Mouse (Mus musculus) myocyte (in vitro differentiated cells): ENCODE measurements around the gene Eras. TPM values are rescaled to one million over a fixed set of nuclear protein-coding genes. Genes with fewer than 3 reads are reported as not detected.
"Not testable (repeated sequence)": the region's sequence is repeated elsewhere in the genome, so short reads cannot be mapped to it uniquely, and the experiment has no call there.

Experiments used
- H3K27me3 ChIP-seq: one replicate; pipeline ENCODE4 v1.6.1; 2011; ENCODE audit not compliant: control insufficient read depth, insufficient read depth, insufficient read length
- H3K36me3 ChIP-seq: one replicate; pipeline ENCODE4 v1.6.1; 2011; ENCODE audit not compliant: control insufficient read depth, insufficient read depth
- H3K4me2 ChIP-seq: one replicate; pipeline ENCODE4 v1.6.1; 2011; ENCODE audit warnings: low read depth, control low read depth
- H3K4me3 ChIP-seq: one replicate; pipeline ENCODE4 v1.5.1; 2011; ENCODE audit warnings: mild to moderate bottlenecking, control low read depth, moderate library complexity
- H3K79me2 ChIP-seq: one replicate; pipeline ENCODE4 v1.6.1; 2011; ENCODE audit not compliant: control insufficient read depth, insufficient read depth
- H3ac ChIP-seq: one replicate; pipeline ENCODE4 v1.6.1; 2011; ENCODE audit not compliant: control insufficient read depth, insufficient read length
- CEBPB ChIP-seq: IDR thresholded peaks from 2 replicates; pipeline ENCODE4 v1.6.1; 2011; ENCODE audit warnings: mild to moderate bottlenecking, moderate library complexity; ENCODE audit not compliant: poor library complexity, insufficient read depth, severe bottlenecking
- E2F4 ChIP-seq: IDR thresholded peaks from one replicate; pipeline ENCODE4 v1.6.1; 2011; ENCODE audit warnings: mild to moderate bottlenecking, control low read depth, moderate library complexity; ENCODE audit not compliant: insufficient read depth
- MAX ChIP-seq: IDR thresholded peaks from one replicate; pipeline ENCODE4 v1.6.1; 2011; ENCODE audit warnings: low read depth, mild to moderate bottlenecking, control low read depth
- MYOD1 ChIP-seq, 3 experiments: IDR thresholded peaks; one replicate each; pipeline ENCODE4 v1.6.1; 2011; ENCODE audit warnings: control low read depth in 2 of 3, low read depth in 2 of 3, mild to moderate bottlenecking in 2 of 3, moderate library complexity in 1 of 3; ENCODE audit not compliant: insufficient read length in 2 of 3, control insufficient read depth in 1 of 3
- MYOG ChIP-seq, 3 experiments: IDR thresholded peaks; one replicate each; pipeline ENCODE4 v1.6.1; 2011; ENCODE audit warnings: control low read depth in 2 of 3, low read depth in 2 of 3, mild to moderate bottlenecking in 2 of 3; ENCODE audit not compliant: insufficient read length in 2 of 3, control insufficient read depth in 1 of 3, insufficient read depth in 1 of 3
- POLR2A ChIP-seq: IDR thresholded peaks from one replicate; pipeline ENCODE4 v1.6.1; 2011; ENCODE audit warnings: low read depth, mild to moderate bottlenecking, control low read depth, moderate library complexity; ENCODE audit not compliant: insufficient read length
- POLR2AphosphoS2 ChIP-seq: IDR thresholded peaks from one replicate; pipeline ENCODE4 v1.6.1; 2011; ENCODE audit warnings: low read depth, control low read depth; ENCODE audit not compliant: insufficient read length
- REST ChIP-seq: IDR thresholded peaks from one replicate; pipeline ENCODE4 v1.6.1; 2011; ENCODE audit warnings: mild to moderate bottlenecking, control low read depth, moderate library complexity; ENCODE audit not compliant: insufficient read depth, insufficient read length
- SRF ChIP-seq: IDR thresholded peaks from one replicate; pipeline ENCODE4 v1.6.1; 2011; ENCODE audit warnings: low read depth; ENCODE audit not compliant: control insufficient read depth, insufficient read length
- TCF12 ChIP-seq: IDR thresholded peaks from one replicate; pipeline ENCODE4 v1.6.1; 2011; ENCODE audit warnings: mild to moderate bottlenecking, control low read depth; ENCODE audit not compliant: poor library complexity, insufficient read depth, severe bottlenecking
- TCF3 ChIP-seq: IDR thresholded peaks from one replicate; pipeline ENCODE4 v1.6.1; 2011; ENCODE audit warnings: low read depth, control low read depth; ENCODE audit not compliant: insufficient read length
- USF1 ChIP-seq: IDR thresholded peaks from one replicate; pipeline ENCODE4 v1.6.1; 2011; ENCODE audit warnings: low read depth, mild to moderate bottlenecking, control low read depth, moderate library complexity
- polyA plus RNA-seq: library from polyadenylated mRNA; unstranded; fragments of >200 nt; fragmentation: generic; extraction: Trizol; gene quantifications from one replicate; pipeline ENCODE4 v1.2.1, GENCODE M21; 2012; ENCODE audit warnings: missing spikeins

The Eras gene
- polyA plus RNA-seq, 1 experiment: not detected

DNA sequence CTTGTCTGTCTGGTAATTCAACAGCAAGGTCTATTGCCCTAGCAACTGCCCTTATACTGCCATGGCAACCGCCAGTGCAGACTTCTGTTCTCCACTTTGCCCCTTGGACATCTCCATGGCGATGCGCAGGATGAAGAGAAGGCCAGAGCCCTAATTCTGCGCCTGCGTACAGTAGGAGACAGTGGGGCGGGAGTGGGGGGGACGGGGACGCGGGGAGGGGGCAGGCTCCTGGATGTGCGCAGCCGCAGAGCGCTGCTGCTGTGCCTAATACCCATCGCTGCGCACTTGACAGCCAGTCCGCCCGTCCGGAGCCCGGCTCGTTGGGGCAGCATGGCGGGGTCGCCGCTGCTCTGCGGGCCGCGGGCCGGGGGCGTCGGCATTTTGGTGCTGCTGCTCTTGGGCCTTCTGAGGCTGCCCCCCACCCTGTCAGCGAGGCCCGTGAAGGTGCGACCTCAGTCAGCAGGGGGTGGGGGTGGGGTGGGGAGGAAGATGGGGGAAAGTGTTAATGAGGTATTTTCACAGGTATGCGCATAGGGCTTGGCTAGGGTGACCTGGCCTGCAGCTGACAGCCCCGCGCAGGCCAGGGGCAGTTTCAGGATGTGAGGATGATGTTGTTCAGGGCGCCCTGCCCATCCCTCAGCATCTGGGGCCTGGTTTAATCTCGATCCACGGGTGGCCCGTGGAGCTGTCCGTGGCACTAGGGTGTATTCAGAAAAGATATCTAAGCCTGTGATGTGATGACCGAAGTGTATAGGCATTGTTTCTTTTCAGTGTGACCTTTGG, 8.6 kb downstream of the Eras start, which contains the start of gene Pcsk1n:
Pcsk1n (plus strand) TSS at position 222 of the 783 bp plus-strand sequence.
- no peaks in the 10 kb centered on the region for H3K79me2 ChIP-seq
- H3K4me3 ChIP-seq: no peak within 1 kb of the TSS
- TF ChIP-seq SRF (no peak), CEBPB (no peak), POLR2AphosphoS2 (no peak), TCF12 (no peak), MYOG (IDR thresholded peaks at IDR 0.05; ENCODE audit: control insufficient read depth in 1 of 3, insufficient read depth in 1 of 3, insufficient read length in 2 of 3, low read depth in 2 of 3) (no peak), REST (no peak)
- H3K4me2 ChIP-seq: no peak within 1 kb of the TSS
- peaks cover 22% of the 10 kb centered on the region for H3K27me3 ChIP-seq
- H3ac ChIP-seq: no peak within 1 kb of the TSS
- no peaks in the 10 kb centered on the region for H3K36me3 ChIP-seq

DNA sequence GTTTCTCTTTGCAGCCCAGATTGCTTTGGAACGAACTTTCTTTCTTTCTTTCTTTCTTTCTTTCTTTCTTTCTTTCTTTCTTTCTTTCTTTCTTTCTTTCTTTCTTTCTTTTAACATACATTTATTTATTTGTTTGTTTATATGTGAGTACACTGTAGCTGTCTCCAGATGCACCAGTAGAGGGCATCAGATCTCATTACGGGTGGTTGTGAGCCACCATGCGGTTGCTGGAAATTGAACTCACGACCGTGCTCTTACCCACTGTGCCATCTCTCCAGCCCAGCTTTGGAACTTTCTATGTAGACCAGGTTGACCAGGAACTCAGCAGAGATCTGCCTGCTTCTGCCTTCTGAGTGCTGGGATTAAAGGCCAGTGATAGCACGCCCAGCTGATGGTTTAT, 10.4 kb downstream of the Eras start:
- H3K79me2 ChIP-seq, H3K4me2 ChIP-seq, H3K36me3 ChIP-seq, H3K4me3 ChIP-seq, H3ac ChIP-seq: not testable (repeated sequence)
- H3K27me3 ChIP-seq: peaks cover 12% of the 10 kb centered on the region

DNA sequence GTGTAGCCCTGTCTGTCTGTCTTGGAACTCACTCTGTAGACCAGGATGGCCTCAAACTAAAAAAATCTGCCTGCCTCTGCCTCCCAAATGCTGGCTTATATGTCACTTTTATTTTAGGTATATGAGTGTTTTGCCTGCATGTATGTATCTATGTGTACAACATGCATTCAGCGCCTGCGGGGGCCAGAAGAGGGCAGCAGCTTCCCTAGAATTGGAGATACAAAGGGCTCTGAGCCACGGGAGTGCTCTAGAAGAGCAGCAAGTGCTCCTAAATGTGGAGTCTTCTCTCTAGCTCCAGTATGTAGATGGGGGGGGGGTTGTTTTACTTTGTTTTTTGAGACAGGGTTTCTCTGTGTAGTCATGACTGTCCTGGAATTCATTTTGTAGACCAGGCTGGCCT, 12.7 kb downstream of the Eras start:
- not testable (repeated sequence) for H3K27me3 ChIP-seq, H3ac ChIP-seq, H3K79me2 ChIP-seq, H3K4me3 ChIP-seq, H3K4me2 ChIP-seq, H3K36me3 ChIP-seq

DNA sequence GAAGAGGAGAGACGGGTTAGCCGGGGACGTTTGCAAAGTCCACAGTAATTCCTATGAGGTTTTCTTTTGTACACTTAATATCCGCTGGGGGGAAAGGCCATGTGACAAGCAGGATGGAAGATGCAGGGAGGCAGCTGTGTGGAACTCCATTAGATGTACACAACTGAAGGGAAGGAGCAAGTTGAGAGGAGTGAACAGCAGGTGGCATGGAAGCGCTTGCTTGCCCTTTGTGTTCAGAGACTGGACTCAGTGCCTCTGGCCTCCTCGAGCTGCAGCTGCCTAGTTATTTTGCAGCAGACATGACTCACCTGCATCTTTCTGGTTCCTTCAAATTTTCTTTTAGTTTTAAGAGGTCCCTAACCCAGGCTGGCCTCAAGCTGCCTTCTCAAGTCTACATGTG, 17.9 kb downstream of the Eras start:
- TF ChIP-seq MYOD1 (IDR thresholded peaks at IDR 0.05; ENCODE audit: control insufficient read depth in 1 of 3, insufficient read length in 2 of 3, low read depth in 2 of 3) (no peak), SRF (no peak), POLR2AphosphoS2 (no peak), REST (no peak), USF1 (no peak), POLR2A (no peak), TCF12 (no peak), E2F4 (no peak), CEBPB (no peak), MAX (no peak), TCF3 (no peak), MYOG (IDR thresholded peaks at IDR 0.05; ENCODE audit: control insufficient read depth in 1 of 3, insufficient read depth in 1 of 3, insufficient read length in 2 of 3, low read depth in 2 of 3) (no peak)
- no peak overlapping the region for H3K4me2 ChIP-seq

DNA sequence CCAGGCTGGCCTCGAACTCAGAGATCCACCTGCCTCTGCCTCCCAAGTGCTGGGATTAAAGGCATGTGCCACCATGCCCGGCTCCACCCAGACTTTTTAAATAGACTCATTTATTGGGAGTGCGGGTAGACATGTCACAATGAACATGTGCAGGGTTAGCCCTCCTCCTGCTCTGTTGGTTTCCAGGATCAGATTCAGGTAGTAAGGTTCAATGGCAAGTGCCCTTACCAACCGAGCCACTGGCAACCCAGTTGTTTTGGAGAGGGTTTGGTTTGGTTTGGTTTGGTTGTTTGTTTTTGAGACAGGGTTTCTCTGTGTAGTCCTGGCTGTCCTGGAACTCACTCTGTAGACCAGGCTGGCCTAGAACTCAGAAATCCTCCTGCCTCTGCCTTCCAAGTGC, 19.2 kb downstream of the Eras start, which contains the start of gene Gm10490:
Gm10490 (plus strand) TSS at position 301 of the 400 bp plus-strand sequence.
- H3K4me3 ChIP-seq, H3K4me2 ChIP-seq, H3K36me3 ChIP-seq, H3ac ChIP-seq, H3K27me3 ChIP-seq, H3K79me2 ChIP-seq: not testable (repeated sequence)

More for the DNA sequence above, 17.9 kb downstream of the Eras start:
- H3K27me3 ChIP-seq: no peaks in the 10 kb centered on the region
- no peaks in the 10 kb centered on the region for H3K79me2 ChIP-seq
- H3K4me3 ChIP-seq: no peak overlapping the region
- H3K36me3 ChIP-seq: no peaks in the 10 kb centered on the region
- no peak overlapping the region for H3ac ChIP-seq

DNA sequence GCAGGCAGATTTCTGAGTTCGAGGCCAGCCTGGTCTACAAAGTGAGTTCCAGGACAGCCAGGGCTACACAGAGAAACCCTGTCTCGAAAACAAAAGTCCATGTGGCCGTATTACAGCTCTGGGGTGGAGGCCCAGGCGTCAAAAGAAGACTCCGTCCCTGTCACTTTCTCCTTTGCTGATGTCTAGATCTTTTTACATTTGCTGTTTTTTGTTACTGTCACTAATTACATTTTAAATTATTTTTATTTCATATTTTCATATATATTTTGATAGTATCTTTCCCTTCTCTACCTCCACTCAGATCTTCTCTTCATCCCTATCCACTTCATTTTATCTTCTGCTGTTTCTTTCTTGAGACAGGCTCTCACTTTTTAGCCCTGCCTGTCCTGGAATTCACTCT, 20.7 kb downstream of the Eras start, which contains the start of gene Gm10491:
Gm10491 (minus strand) TSS at position 101 of the 400 bp plus-strand sequence.
- no peaks in the 10 kb centered on the region for H3K27me3 ChIP-seq
- no peak for TF ChIP-seq MAX
- no peak for TF ChIP-seq E2F4
- no peak for TF ChIP-seq TCF3
- no peak for TF ChIP-seq MYOG (IDR thresholded peaks at IDR 0.05; ENCODE audit: control insufficient read depth in 1 of 3, insufficient read depth in 1 of 3, insufficient read length in 2 of 3, low read depth in 2 of 3)
- TF ChIP-seq POLR2AphosphoS2: no peak
- no peaks in the 10 kb centered on the region for H3K36me3 ChIP-seq
- H3K4me3 ChIP-seq: no peak within 1 kb of the TSS
- no peak within 1 kb of the TSS for H3ac ChIP-seq
- H3K79me2 ChIP-seq: no peaks in the 10 kb centered on the region
- H3K4me2 ChIP-seq: no peak within 1 kb of the TSS
